Mouse (Mus musculus) bone marrow macrophage, adult 2 months (primary cell): ENCODE results near the gene Pdzd2.

ENCODE experiments used
- CTCF ChIP-seq: IDR thresholded peaks from 2 replicates; pipeline ENCODE4 v1.5.1; 2012; ENCODE audit warnings: low read depth, mild to moderate bottlenecking, low read length, moderate library complexity
- POLR2A ChIP-seq: IDR thresholded peaks from 2 replicates; pipeline ENCODE4 v1.6.1; 2012; ENCODE audit warnings: mild to moderate bottlenecking, low read depth, low read length, borderline replicate concordance

GRCm38 (mm10) chr15:12710036-12710435 lies 29.7 kb downstream of the Pdzd2 start:
- no peak for TF ChIP-seq POLR2A
- no peak for TF ChIP-seq CTCF
